ENCODE assay signal across 16 mouse cellular contexts in the genomic region with DNA sequence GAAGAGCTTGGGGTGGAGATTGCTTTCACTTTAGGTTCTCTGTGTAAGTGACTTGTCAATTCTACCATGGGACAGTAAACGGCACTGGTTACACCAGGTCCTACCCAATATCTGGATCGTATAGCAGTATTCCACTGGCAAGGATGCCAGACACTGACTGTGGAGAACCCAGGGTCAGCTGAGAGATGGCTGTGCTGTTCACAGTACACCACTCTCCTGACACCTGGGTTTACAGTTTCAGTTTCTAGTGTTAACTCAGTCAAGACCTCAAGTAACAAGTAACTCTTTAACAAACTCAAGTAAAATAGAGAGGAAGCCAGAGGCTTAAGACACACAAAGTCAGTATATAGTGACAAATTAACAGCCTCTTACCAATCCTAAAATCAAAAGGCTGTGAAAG.
"Had no signal": no experiment of that assay in that cellular context is flagged by ENCODE, and none has a peak within 500 bp of the region (broad histone marks: within the 10 kb centered on the region; RNA-seq: fewer than 3 reads in every experiment).

No protein-coding gene starts in this region.

- H3K27me3 ChIP-seq: intestine, embryonic 15.5 days; liver, embryonic 15.5 days; megakaryocyte, embryonic 14.5 days; neural tube, embryonic 15.5 days had no signal

- H3K27ac ChIP-seq: intestine, embryonic 15.5 days; liver, embryonic 15.5 days; macrophage; neural tube, embryonic 15.5 days had no signal

- ATAC-seq: hindbrain, embryonic 16.5 days; intestine, embryonic 15.5 days; lung, postnatal 0 days; midbrain, embryonic 16.5 days had no signal

- H3K4me1 ChIP-seq: intestine, embryonic 15.5 days; liver, embryonic 15.5 days; neural tube, embryonic 15.5 days had no signal

- H3K9ac ChIP-seq: intestine, embryonic 15.5 days; liver, embryonic 15.5 days; neural tube, embryonic 15.5 days had no signal

- H3K36me3 ChIP-seq: intestine, embryonic 15.5 days; liver, embryonic 15.5 days; neural tube, embryonic 15.5 days had no signal

- H3K9me3 ChIP-seq: intestine, embryonic 15.5 days; liver, embryonic 15.5 days; megakaryocyte, embryonic 14.5 days; neural tube, embryonic 15.5 days had no signal

- DNase-seq: lung, adult 2 months; right cerebral cortex, postnatal 4 days; spleen, adult 18-20 months; thymus, adult 2 months; thymus, postnatal 25 days had no signal

- H3K4me3 ChIP-seq: intestine, embryonic 15.5 days; liver, embryonic 15.5 days; megakaryocyte, embryonic 14.5 days; myocyte; neural tube, embryonic 15.5 days had no signal

- H3K4me2 ChIP-seq: intestine, embryonic 15.5 days; liver, embryonic 11.5 days; liver, embryonic 15.5 days; midbrain, embryonic 11.5 days; neural tube, embryonic 15.5 days had no signal
